Mouse (Mus musculus): Measurements from ENCODE around the gene Srr.

GRCm38 (mm10) chr11:74930391-74930790, 4.6 kb upstream of the Srr start:
- TF ChIP-seq POLR2A (IDR thresholded peaks at IDR 0.05; ENCODE audit: insufficient read length, low read depth) (no peak), MAX (IDR thresholded peaks at IDR 0.05; ENCODE audit: low read depth) (no peak), TCF3 (IDR thresholded peaks at IDR 0.05; ENCODE audit: insufficient read length, low read depth) (no peak)
